Mouse (Mus musculus) cortical plate, adult 2 months (tissue): ENCODE measurements at regions not wholly inside any gene's neighbourhood (a gene's known extent, or its start where the extent isn't known, plus 50 kb on each side); places are given as distances from the start of the nearest gene placed in this dataset.

ENCODE experiments used
- CTCF ChIP-seq: fragments of 200-500 bp; IDR thresholded peaks from 2 replicates; pipeline ENCODE4 v1.5.1; 2011; ENCODE audit warnings: mild to moderate bottlenecking, control low read depth, low read length; ENCODE audit not compliant: insufficient read depth; ENCODE audit errors: extremely low read depth
- POLR2A ChIP-seq: fragments of 200-500 bp; IDR thresholded peaks from 2 replicates; pipeline ENCODE4 v1.6.1; 2011; ENCODE audit warnings: mild to moderate bottlenecking, low read length, control low read depth; ENCODE audit not compliant: insufficient read depth; ENCODE audit errors: extremely low read depth

DNA sequence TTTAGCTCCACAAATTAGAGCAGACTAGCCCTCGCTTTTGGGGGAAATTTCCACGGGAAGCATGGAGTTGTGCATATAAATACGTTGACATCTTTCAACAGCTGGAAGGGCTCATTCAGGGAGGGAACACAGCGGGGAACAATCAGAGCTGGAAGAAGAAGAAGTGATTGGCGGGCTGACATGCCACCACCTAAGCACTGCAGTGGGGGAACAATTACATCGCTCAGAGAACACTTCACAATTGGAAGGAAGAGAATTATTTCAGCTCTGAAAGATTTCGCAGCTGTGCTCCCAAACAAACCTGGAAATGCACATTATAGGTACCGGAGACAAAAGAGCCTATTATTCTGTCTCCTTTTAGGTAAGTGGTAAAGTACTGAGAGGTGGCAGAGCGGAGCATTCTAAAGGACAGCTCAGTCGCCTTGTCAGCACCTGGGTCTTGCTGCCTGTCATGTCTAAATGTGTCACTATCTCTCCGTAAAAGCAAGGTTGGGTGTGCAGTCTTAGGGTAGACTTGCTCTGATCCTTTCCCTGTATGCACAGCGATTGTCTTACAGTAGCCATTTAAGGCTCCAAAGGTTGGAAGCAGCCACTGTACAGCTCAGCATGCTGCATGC, 223.6 kb downstream of the Unc5cl start:
- no peak for TF ChIP-seq CTCF
- no peak for TF ChIP-seq POLR2A
